Mouse (Mus musculus) embryonic facial prominence, embryonic 13.5 days (tissue): ENCODE results near the gene Tgfbr2. TPM values are rescaled to one million over a fixed set of nuclear protein-coding genes. Genes with fewer than 3 reads are reported as not detected.

Experiments
- ATAC-seq: fragments of 200-750 bp; cut with Nextera tagmentation; 2 replicates; pipeline ENCODE4 v1.8.0; 2017; ENCODE audit warnings: low read depth; ENCODE audit not compliant: insufficient number of reproducible peaks, insufficient read depth, low FRiP score, low TSS enrichment
- H3K27ac ChIP-seq: fragments of 300-500 bp; sonication (generic); 2 replicates; pipeline ENCODE4 v1.5.1; 2015; ENCODE audit warnings: moderate library complexity, mild to moderate bottlenecking, inconsistent platforms
- H3K27me3 ChIP-seq: fragments of 300-500 bp; sonication (generic); 2 replicates; pipeline ENCODE4 v1.6.1; 2015; ENCODE audit warnings: mild to moderate bottlenecking, inconsistent platforms
- H3K36me3 ChIP-seq: fragments of 300-500 bp; sonication (generic); 2 replicates; pipeline ENCODE4 v1.6.1; 2015; ENCODE audit warnings: mild to moderate bottlenecking, inconsistent platforms
- H3K4me1 ChIP-seq: fragments of 300-500 bp; sonication (generic); 2 replicates; pipeline ENCODE4 v1.6.1; 2015; ENCODE audit warnings: inconsistent platforms
- H3K4me2 ChIP-seq: fragments of 300-500 bp; sonication (generic); 2 replicates; pipeline ENCODE4 v1.6.1; 2015; ENCODE audit warnings: moderate library complexity, mild to moderate bottlenecking, inconsistent platforms
- H3K4me3 ChIP-seq: fragments of 300-500 bp; sonication (generic); 2 replicates; pipeline ENCODE4 v1.5.1; 2015; ENCODE audit warnings: mild to moderate bottlenecking, inconsistent platforms
- H3K9ac ChIP-seq: fragments of 300-500 bp; sonication (generic); 2 replicates; pipeline ENCODE4 v1.6.1; 2015; ENCODE audit warnings: mild to moderate bottlenecking, inconsistent platforms
- H3K9me3 ChIP-seq: fragments of 300-500 bp; sonication (generic); 2 replicates; pipeline ENCODE4 v1.6.1; 2016; ENCODE audit warnings: inconsistent platforms
- WGBS: fragments of 180-500 bp; shearing (Covaris S2); methylation state at CpG from one replicate; pipeline ENCODE4 v1.1.7; 2015; ENCODE audit warnings: mixed read lengths; 5-methylcytosine and 5-hydroxymethylcytosine counted together
- polyA plus RNA-seq: library from polyadenylated mRNA; unstranded; fragments of >200 nt; fragmentation: Nextera tagmentation; extraction: Ambion mirVana; gene quantifications from 2 replicates; pipeline ENCODE4 v1.2.1, GENCODE M21; 2015

The Tgfbr2 gene
- 27.0 and 33.3 TPM in 2 replicates for polyA plus RNA-seq

DNA sequence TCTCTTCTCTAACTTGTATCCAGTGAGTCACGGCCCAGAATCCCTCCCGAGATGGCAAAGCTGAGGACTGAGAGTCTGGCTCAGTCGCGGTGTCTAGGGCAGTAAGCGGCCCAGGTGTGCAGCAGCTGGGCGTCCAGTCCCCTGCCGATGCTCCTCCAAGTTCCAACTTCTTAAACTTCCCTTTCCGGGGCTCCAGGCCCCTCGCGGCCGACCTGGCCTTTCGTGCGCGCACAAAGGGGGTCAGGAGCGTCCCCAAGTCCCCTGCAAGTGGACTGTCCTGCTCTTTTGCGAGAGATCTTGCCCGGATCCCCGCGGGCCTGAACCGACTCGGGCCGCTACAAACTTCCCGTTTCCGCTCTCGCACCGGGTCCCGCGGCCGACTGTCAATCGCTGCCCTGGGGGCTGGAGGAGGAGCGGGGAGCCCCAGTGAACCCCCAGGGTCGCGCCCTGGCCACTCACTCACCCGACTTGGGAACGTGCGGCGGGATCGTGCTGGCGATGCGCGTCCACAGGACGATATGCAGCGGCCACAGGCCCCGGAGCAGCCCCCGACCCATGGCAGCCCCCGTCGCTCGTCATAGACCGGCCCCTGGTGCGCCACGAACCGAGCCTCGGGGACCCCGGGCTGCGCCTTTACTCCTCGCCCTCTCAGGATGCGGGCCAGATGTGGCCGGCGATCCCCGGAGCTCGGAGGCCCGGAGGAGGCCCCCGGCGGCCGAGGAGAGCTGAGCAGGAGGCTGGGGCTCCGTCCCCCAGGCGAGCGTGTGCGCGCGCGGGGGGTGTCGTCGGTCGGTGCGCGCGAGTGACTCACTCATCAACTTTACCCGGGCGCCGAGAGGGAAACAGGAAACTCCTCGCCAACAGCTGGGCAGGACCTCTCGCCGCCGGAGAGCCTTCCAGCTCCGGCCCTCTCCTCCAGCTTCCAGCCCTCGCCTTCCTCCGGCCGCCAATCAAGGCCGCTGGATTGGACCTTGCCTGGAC, at the start of gene Tgfbr2:
TSS of gene Tgfbr2 (minus strand) at position 880 of the 981 bp plus-strand sequence.
- Histone ChIP-seq H3K36me3 (no peaks in the 10 kb centered on the region), H3K9me3 (no peaks in the 10 kb centered on the region), H3K4me3 (peak within 1 kb of the TSS; percentile 75), H3K4me2 (peak within 1 kb of the TSS; percentile 69), H3K9ac (peak within 1 kb of the TSS; percentile 96), H3K4me1 (peaks cover 44% of the 10 kb centered on the region), H3K27me3 (no peaks in the 10 kb centered on the region), H3K27ac (peak within 1 kb of the TSS; percentile 95)
- under 1% methylated on average over 78 of the region's 90 CpGs for WGBS
- ATAC-seq, result peak; percentile 61

DNA sequence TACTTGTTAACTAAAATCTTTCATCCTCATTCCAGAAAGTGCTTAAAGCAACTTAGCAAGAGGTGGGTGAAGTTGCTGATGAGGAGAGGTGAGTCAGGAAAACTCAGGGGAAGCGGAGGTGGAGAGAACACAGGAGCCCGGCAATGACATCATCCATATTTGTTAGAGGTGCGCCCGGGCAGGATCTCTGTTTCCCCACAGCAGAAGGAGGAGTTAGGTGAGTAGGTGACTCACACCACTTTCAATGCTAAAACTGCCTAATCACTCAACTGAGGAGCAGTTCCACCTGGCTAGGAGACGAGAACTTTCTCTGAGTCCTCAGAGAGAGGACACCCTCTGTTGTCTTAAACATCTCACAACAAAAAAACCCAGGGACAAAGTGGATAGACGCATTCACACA, 48.2 kb upstream of the Tgfbr2 start:
- no peak overlapping the region for H3K9ac ChIP-seq
- H3K9me3 ChIP-seq, result no peaks in the 10 kb centered on the region
- ATAC-seq, result no peak
- H3K4me2 ChIP-seq, result no peak overlapping the region
- H3K4me1 ChIP-seq, result peaks cover 20% of the 10 kb centered on the region
- H3K36me3 ChIP-seq, result no peaks in the 10 kb centered on the region
- H3K4me3 ChIP-seq, result no peak overlapping the region
- no peak overlapping the region for H3K27ac ChIP-seq
- no peaks in the 10 kb centered on the region for H3K27me3 ChIP-seq
- whole genome bisulfite sequencing, result 70% methylated on average over 6 of the region's 6 CpGs

DNA sequence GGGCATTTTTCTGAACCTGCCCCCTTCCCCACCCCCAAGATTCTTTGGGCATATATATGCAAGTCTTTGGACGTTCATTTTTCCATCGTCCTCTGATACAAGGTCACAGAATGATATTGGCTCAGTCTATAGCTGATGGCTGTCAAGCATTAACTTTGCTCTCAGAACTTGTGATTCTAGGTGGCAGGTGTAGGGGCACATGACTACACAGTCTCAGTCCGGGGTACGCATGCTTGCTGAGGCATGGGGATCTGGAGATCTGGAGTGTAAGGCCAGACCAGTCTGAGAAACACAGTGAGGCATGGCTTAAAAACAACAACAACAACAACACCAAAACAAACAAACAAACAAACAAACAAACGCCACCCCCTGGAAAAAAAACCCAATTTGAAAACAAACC, 47.5 kb upstream of the Tgfbr2 start:
- Histone ChIP-seq H3K4me1 (peaks cover 19% of the 10 kb centered on the region), H3K27ac (no peak overlapping the region), H3K9ac (no peak overlapping the region), H3K4me2 (no peak overlapping the region), H3K9me3 (no peaks in the 10 kb centered on the region), H3K27me3 (no peaks in the 10 kb centered on the region), H3K4me3 (no peak overlapping the region), H3K36me3 (no peaks in the 10 kb centered on the region)
- 90% methylated on average over 5 of the region's 5 CpGs for WGBS
- no peak for ATAC-seq

DNA sequence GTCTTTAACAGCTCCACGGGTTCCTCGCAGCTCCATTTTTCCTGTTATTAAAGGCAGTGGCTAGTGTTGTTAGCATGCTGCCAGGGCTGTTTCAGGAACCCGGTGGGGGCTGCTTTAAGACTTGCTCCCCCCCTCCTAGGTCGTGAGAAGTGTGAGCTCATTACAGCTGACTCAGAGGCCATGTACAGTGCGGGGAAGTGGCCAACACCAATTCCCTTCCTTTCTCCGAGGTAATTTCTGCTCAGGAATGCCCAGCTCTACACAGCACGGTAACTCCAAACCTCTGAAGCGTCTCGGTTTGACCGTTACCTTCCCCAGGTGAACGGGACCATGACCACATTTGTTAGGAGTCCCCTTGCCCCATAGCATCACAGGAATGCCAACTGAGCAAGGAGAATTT, 46.8 kb upstream of the Tgfbr2 start:
- no peaks in the 10 kb centered on the region for H3K27me3 ChIP-seq
- no peak overlapping the region for H3K27ac ChIP-seq
- no peak overlapping the region for H3K9ac ChIP-seq
- H3K9me3 ChIP-seq, result no peaks in the 10 kb centered on the region
- no peak overlapping the region for H3K4me3 ChIP-seq
- peaks cover 19% of the 10 kb centered on the region for H3K4me1 ChIP-seq
- no peak overlapping the region for H3K4me2 ChIP-seq
- WGBS, result 75% methylated on average over 11 of the region's 11 CpGs
- ATAC-seq, result no peak
- no peaks in the 10 kb centered on the region for H3K36me3 ChIP-seq

DNA sequence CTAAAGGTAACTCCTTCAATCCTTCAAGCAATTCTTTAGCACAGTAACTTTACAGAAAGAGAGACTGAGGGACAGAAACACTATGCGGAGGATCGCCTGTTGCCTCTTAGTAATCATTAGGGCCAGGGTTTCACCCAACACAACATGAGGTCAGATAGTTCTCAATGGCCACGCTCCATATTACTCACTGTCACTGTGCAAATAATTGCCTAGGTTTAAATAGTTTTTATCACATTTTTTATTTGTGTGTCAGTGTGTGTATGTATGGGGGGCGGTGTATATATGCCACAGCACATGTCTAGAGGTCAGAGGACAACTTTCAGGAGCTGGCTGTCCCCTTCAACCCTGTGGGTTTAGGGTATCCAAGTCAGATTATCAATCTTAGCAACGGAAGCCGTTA, 46.4 kb upstream of the Tgfbr2 start:
- no peak for ATAC-seq
- Histone ChIP-seq H3K4me2 (no peak overlapping the region), H3K27ac (no peak overlapping the region), H3K27me3 (no peaks in the 10 kb centered on the region), H3K9me3 (no peaks in the 10 kb centered on the region), H3K4me1 (peaks cover 20% of the 10 kb centered on the region), H3K9ac (no peak overlapping the region), H3K4me3 (no peak overlapping the region), H3K36me3 (no peaks in the 10 kb centered on the region)
- 92% methylated on average over 6 of the region's 6 CpGs for WGBS

DNA sequence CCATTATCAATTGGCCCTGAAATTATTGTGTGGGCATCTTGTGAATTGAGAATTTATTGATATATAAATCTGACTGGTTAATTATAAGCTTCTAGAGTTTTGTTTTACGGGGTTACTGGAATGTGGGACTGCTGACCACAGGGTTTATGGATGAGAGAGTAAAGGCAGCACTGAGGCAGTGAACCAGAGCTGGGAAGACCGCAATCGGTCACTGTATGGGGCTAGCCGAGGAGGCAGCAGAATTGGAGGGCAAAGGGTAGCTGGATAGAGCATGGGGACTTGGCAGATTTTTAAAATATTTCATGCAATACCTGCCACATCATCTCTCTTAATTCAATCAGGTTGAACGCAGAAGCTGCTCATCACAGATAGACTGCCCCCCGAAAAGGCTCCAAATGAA, 45.5 kb upstream of the Tgfbr2 start:
- Histone ChIP-seq H3K9me3 (no peaks in the 10 kb centered on the region), H3K36me3 (no peaks in the 10 kb centered on the region), H3K4me3 (no peak overlapping the region), H3K4me1 (peaks cover 24% of the 10 kb centered on the region), H3K27ac (0 out of 2 replicates have a peak overlapping the region, but pooled peaks have one; percentile 33), H3K27me3 (no peaks in the 10 kb centered on the region), H3K9ac (no peak overlapping the region), H3K4me2 (no peak overlapping the region)
- 95% methylated on average over 6 of the region's 6 CpGs for WGBS
- no peak for ATAC-seq

DNA sequence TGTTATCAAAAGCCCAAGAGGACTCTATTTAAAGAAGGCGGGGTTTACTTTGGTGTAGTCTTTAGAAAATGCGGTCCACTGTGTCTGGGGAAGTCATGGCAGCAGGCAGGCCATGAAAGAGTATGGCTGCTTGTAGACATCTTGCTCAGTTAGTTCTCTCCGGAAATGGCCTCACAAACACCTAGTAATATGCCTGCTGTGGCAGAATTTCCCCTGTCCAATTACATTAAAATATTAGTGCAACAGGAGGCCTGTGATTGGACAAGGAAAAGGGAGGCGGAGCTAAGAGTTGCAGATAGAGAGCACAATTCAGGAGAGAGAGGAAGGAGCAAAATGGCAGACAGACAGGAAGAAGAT, 45.0 kb upstream of the Tgfbr2 start:
- H3K4me2 ChIP-seq, result no peak overlapping the region
- H3K4me3 ChIP-seq, result no peak overlapping the region
- H3K27ac ChIP-seq, result peak overlapping the region; percentile 89
- no peak for ATAC-seq
- H3K9me3 ChIP-seq, result no peaks in the 10 kb centered on the region
- no peaks in the 10 kb centered on the region for H3K36me3 ChIP-seq
- H3K4me1 ChIP-seq, result peaks cover 24% of the 10 kb centered on the region
- H3K27me3 ChIP-seq, result no peaks in the 10 kb centered on the region
- WGBS, result 75% methylated on average over 4 of the region's 4 CpGs
- no peak overlapping the region for H3K9ac ChIP-seq

DNA sequence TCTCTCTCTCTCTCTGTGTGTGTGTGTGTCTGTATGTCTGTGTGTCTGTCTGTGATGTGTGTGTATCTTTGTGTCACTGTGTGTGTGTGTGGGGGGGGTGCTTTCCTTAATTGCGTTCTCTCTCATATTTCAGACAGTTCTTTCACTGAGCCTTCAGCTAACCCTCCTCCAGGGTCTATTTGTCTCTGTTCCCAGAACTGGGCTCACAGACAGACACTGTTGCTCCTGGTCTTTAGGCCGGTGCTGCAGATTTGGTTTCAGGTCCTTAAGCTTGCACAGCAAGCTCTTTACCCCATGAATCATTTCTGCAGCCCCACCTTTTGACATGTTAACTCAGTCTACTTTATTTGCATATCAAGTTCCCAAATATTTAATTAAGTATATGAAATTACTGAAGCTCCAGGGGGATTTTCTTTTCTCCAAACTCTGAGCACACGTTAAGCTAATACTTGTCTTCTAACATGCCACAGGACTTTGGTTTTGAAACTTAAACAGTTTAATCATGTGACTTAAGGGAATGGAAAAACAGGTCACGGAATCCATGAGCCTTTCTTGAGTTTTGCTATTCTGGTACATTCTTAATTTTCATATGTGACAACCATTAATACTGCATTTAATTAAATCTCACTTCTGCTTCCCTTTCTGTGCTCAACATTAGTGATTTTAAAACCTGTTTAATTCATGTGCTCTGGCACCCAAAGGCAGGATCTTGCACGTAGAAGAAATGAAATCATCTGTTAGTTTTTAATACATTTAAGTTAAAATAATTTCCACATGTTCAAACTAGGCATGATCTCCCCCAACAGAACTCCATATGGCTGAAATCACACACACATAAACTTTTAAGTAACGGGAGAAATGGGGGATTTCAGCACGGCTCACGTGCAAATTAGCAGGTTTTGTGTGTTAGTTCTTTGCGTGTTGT, 44.3 kb upstream of the Tgfbr2 start:
- Histone ChIP-seq H3K36me3 (no peaks in the 10 kb centered on the region), H3K4me2 (peak overlapping the region; percentile 19), H3K9me3 (no peaks in the 10 kb centered on the region), H3K4me3 (no peak overlapping the region), H3K27ac (peak overlapping the region; percentile 89), H3K9ac (no peak overlapping the region), H3K4me1 (peaks cover 24% of the 10 kb centered on the region), H3K27me3 (no peaks in the 10 kb centered on the region)
- ATAC-seq, result peak; percentile 38; the same call in 1 of the 2 replicates
- WGBS, result 25% methylated on average over 9 of the region's 9 CpGs

DNA sequence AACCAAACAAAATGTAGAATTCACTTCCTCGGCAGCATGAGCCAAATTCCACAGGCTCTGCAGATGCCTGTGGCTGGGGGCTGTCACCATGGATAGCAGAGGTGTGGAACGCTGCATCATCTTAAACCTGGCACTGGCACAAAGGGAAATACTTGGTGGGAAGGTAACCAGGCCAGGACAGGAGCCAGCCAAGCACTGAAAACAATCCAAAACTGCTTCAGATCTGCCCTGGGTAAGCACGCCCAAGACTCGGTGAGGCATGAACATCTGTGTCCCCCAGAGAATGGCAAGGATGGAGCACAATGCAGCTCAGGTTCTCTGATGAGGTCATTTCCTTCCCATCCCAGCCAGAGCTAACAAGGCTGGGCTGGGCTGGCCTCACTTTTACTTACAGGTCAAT, 43.6 kb upstream of the Tgfbr2 start:
- Histone ChIP-seq H3K9me3 (no peaks in the 10 kb centered on the region), H3K4me3 (no peak overlapping the region), H3K9ac (no peak overlapping the region), H3K27ac (peak overlapping the region; percentile 89), H3K4me2 (peak overlapping the region; percentile 19), H3K36me3 (no peaks in the 10 kb centered on the region), H3K4me1 (peaks cover 24% of the 10 kb centered on the region), H3K27me3 (no peaks in the 10 kb centered on the region)
- 13% methylated on average over 4 of the region's 4 CpGs for WGBS
- 0 out of 2 replicates have a peak, but pooled peaks have one; percentile 65 for ATAC-seq

DNA sequence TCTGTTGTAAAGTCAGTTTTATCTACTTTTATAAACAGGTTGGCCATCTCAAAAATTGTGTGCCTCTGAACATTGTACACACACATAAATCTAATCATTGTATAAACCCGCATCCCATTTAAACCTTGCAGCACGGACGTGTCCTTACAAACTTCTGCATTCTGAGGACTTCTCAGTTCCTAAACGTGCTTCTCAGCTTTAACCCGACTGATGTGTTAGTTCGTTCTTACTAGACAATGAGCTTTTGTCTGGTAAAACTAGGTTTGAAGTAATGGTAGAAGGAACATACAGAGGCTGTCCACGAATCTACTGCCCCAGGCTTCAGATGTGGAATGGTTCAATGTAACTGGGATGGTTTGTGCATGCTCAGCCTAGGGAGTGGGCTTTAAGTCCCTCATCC, 41.9 kb upstream of the Tgfbr2 start:
- peaks cover 35% of the 10 kb centered on the region for H3K4me1 ChIP-seq
- H3K27ac ChIP-seq, result no peak overlapping the region
- no peaks in the 10 kb centered on the region for H3K9me3 ChIP-seq
- 82% methylated on average over 7 of the region's 7 CpGs for WGBS
- no peak overlapping the region for H3K4me3 ChIP-seq
- H3K27me3 ChIP-seq, result no peaks in the 10 kb centered on the region
- no peak overlapping the region for H3K9ac ChIP-seq
- no peak for ATAC-seq
- H3K4me2 ChIP-seq, result no peak overlapping the region
- H3K36me3 ChIP-seq, result no peaks in the 10 kb centered on the region

DNA sequence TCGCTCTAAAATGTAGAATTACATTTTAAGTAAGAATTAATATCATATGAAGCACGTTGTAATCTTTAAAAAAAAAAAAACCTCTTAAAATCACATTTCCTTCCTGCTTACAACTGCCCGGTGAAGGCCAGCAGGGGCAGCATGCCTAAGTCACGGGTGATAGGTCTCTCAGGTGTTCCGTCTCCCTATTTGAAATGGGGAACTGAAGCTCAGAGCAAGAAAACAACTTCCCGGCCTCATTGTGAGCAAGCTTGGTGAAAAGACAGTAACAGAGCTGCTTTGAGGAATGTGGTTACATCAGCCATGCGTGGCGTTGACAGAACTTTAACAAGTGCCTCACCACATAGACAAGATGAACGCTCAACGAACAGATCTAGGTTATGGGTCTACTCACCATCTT, 41.5 kb upstream of the Tgfbr2 start:
- Histone ChIP-seq H3K27me3 (no peaks in the 10 kb centered on the region), H3K4me2 (no peak overlapping the region), H3K27ac (no peak overlapping the region), H3K4me1 (peaks cover 35% of the 10 kb centered on the region), H3K9ac (no peak overlapping the region), H3K9me3 (no peaks in the 10 kb centered on the region), H3K4me3 (no peak overlapping the region), H3K36me3 (no peaks in the 10 kb centered on the region)
- no peak for ATAC-seq
- WGBS, result 85% methylated on average over 10 of the region's 10 CpGs
